ENCODE assay signal across 8 mouse cellular contexts in genomic region chr1:39367045-39367444, GRCm38 (mm10). TPM values are rescaled to one million over a fixed set of nuclear protein-coding genes. Genes with fewer than 3 reads are reported as not detected.
DNase-seq lines count a peak whose midpoint lies in the region; ATAC-seq and TF ChIP-seq lines count a peak whose summit lies in the region.

No protein-coding gene starts in this region.

- H3ac ChIP-seq in myocyte (ENCODE audit: control insufficient read depth, insufficient read length): no peak overlapping the region

- TF ChIP-seq POLR2A in myocyte (IDR thresholded peaks at IDR 0.05; ENCODE audit: insufficient read length, low read depth): no peak

- no peak for TF ChIP-seq CTCF in hindbrain, postnatal 0 days (IDR thresholded peaks at IDR 0.05; ENCODE audit: low read depth)

- H3K36me3 ChIP-seq in kidney, embryonic 16.5 days (ENCODE audit: insufficient read depth, low read length): peaks cover 30% of the 10 kb centered on the region
- peaks cover 26% of the 10 kb centered on the region for H3K36me3 ChIP-seq in embryonic facial prominence, embryonic 12.5 days
- peaks cover 19% of the 10 kb centered on the region for H3K36me3 ChIP-seq in hindbrain, postnatal 0 days (ENCODE audit: insufficient read depth, low read length)
- H3K36me3 ChIP-seq in myocyte (ENCODE audit: control insufficient read depth, insufficient read depth): peaks cover 22% of the 10 kb centered on the region

- peak; percentile 10; the same call in 1 of the 2 replicates for ATAC-seq in kidney, embryonic 16.5 days (ENCODE audit: low FRiP score, low TSS enrichment)
- peak; percentile 16; the same call in 1 of the 2 replicates for ATAC-seq in embryonic facial prominence, embryonic 12.5 days (ENCODE audit: insufficient number of reproducible peaks, insufficient read depth, low FRiP score, low TSS enrichment)
- no peak for ATAC-seq in hindbrain, postnatal 0 days

- no peak for DNase-seq in kidney, postnatal 10 days
- no peak for DNase-seq in hindbrain, postnatal 0 days (ENCODE audit: low spot score)
- no peak for DNase-seq in ovary, postnatal 10 days (ENCODE audit: low spot score)
- no peak for DNase-seq in adrenal gland, adult 2 months
- no peak for DNase-seq in natural killer cell, adult 2 months (ENCODE audit: low spot score in 2 of 2)

- H3K27ac ChIP-seq in kidney, embryonic 16.5 days (ENCODE audit: low read length): 0 out of 2 replicates have a peak overlapping the region, but pooled peaks have one; percentile 20
- H3K27ac ChIP-seq in embryonic facial prominence, embryonic 12.5 days: 0 out of 2 replicates have a peak overlapping the region, but pooled peaks have one; percentile 23
- H3K27ac ChIP-seq in hindbrain, postnatal 0 days: peak overlapping the region; percentile 93

- H3K4me1 ChIP-seq in kidney, embryonic 16.5 days (ENCODE audit: insufficient read depth, low read length): peaks cover 17% of the 10 kb centered on the region
- H3K4me1 ChIP-seq in embryonic facial prominence, embryonic 12.5 days: peaks cover 26% of the 10 kb centered on the region
- H3K4me1 ChIP-seq in hindbrain, postnatal 0 days (ENCODE audit: insufficient read depth, low read length): peaks cover 6% of the 10 kb centered on the region; the same call in 1 of the 2 replicates

- H3K9me3 ChIP-seq in kidney, embryonic 16.5 days (ENCODE audit: low read length): no peaks in the 10 kb centered on the region
- H3K9me3 ChIP-seq in embryonic facial prominence, embryonic 12.5 days: no peaks in the 10 kb centered on the region
- no peaks in the 10 kb centered on the region for H3K9me3 ChIP-seq in hindbrain, postnatal 0 days (ENCODE audit: low read length)

- H3K27me3 ChIP-seq in kidney, embryonic 16.5 days (ENCODE audit: insufficient read depth, low read length): no peaks in the 10 kb centered on the region
- 0 out of 2 replicates have a peak, but pooled peaks cover 2% of the 10 kb centered on the region for H3K27me3 ChIP-seq in embryonic facial prominence, embryonic 12.5 days
- H3K27me3 ChIP-seq in hindbrain, postnatal 0 days (ENCODE audit: insufficient read depth, low read length): no peaks in the 10 kb centered on the region
- H3K27me3 ChIP-seq in myocyte (ENCODE audit: control insufficient read depth, insufficient read depth, insufficient read length): no peaks in the 10 kb centered on the region

- H3K4me3 ChIP-seq in kidney, embryonic 16.5 days (ENCODE audit: low read length): peak overlapping the region; percentile 100
- H3K4me3 ChIP-seq in embryonic facial prominence, embryonic 12.5 days: peak overlapping the region; percentile 95
- peak overlapping the region; percentile 73 for H3K4me3 ChIP-seq in hindbrain, postnatal 0 days (ENCODE audit: low read length)
- H3K4me3 ChIP-seq in myocyte: peak overlapping the region; percentile 72

- H3K9ac ChIP-seq in kidney, embryonic 16.5 days (replicated peaks; ENCODE audit: low read length): peak overlapping the region; percentile 61
- H3K9ac ChIP-seq in embryonic facial prominence, embryonic 12.5 days: peak overlapping the region; percentile 45; the same call in 1 of the 2 replicates
- H3K9ac ChIP-seq in hindbrain, postnatal 0 days (replicated peaks; ENCODE audit: low read length): peak overlapping the region; percentile 60

- H3K79me2 ChIP-seq in myocyte (ENCODE audit: control insufficient read depth, insufficient read depth): peaks cover 28% of the 10 kb centered on the region

- WGBS in kidney, embryonic 16.5 days: 26% methylated on average over 6 of the region's 6 CpGs
- WGBS in embryonic facial prominence, embryonic 12.5 days: 21% methylated on average over 6 of the region's 6 CpGs
- 17% methylated on average over 6 of the region's 6 CpGs for WGBS in hindbrain, postnatal 0 days

- peak overlapping the region; percentile 64 for H3K4me2 ChIP-seq in kidney, embryonic 16.5 days (replicated peaks; ENCODE audit: low read depth, low read length)
- H3K4me2 ChIP-seq in embryonic facial prominence, embryonic 12.5 days (replicated peaks): peak overlapping the region; percentile 60
- H3K4me2 ChIP-seq in hindbrain, postnatal 0 days (ENCODE audit: low read depth, low read length): peak overlapping the region; percentile 76
- peak overlapping the region; percentile 77 for H3K4me2 ChIP-seq in myocyte (ENCODE audit: low read depth)

TF ChIP-seq in myocyte, 11 proteins besides CTCF, POLR2A, EP300 and RAD21:
- TF ChIP-seq CEBPB (IDR thresholded peaks at IDR 0.05; ENCODE audit: insufficient read depth, poor library complexity, severe bottlenecking) (no peak), E2F4 (IDR thresholded peaks at IDR 0.05; ENCODE audit: insufficient read depth) (no peak), USF1 (IDR thresholded peaks at IDR 0.05; ENCODE audit: low read depth) (no peak), MAX (IDR thresholded peaks at IDR 0.05; ENCODE audit: low read depth) (no peak), MYOG (IDR thresholded peaks at IDR 0.05; ENCODE audit: control insufficient read depth in 1 of 3, insufficient read depth in 1 of 3, insufficient read length in 2 of 3, low read depth in 2 of 3) (no peak), MYOD1 (IDR thresholded peaks at IDR 0.05; ENCODE audit: control insufficient read depth in 1 of 3, insufficient read length in 2 of 3, low read depth in 2 of 3) (no peak), POLR2AphosphoS2 (IDR thresholded peaks at IDR 0.05; ENCODE audit: insufficient read length, low read depth) (no peak), TCF3 (IDR thresholded peaks at IDR 0.05; ENCODE audit: insufficient read length, low read depth) (no peak), TCF12 (IDR thresholded peaks at IDR 0.05; ENCODE audit: insufficient read depth, poor library complexity, severe bottlenecking) (no peak)

RNA-seq across cellular contexts. Expression of gene Rpl31, which starts 0.6 kb away (rescaled TPM):
- 464 and 479 TPM in 2 replicates for polyA plus RNA-seq in kidney, embryonic 16.5 days (2015; fragmentation: Nextera tagmentation; extraction: Ambion mirVana)
- 525 and 534 TPM in 2 replicates for polyA plus RNA-seq in embryonic facial prominence, embryonic 12.5 days (2016; fragmentation: Nextera tagmentation; extraction: Ambion mirVana)
- 207 and 299 TPM in 2 replicates for total RNA-seq in hindbrain, postnatal 0 days (2014; rRNA removed)
- polyA plus RNA-seq in hindbrain, postnatal 0 days (2015; fragmentation: Nextera tagmentation; extraction: Ambion mirVana): 353 and 367 TPM in 2 replicates
- polyA plus RNA-seq in myocyte (2012; fragmentation: generic; extraction: Trizol): 1,627 TPM
- 100 to 1,000 TPM; 683 to 874 TPM for total RNA-seq in adrenal gland, adult 2 months (2021)
- 28.1 and 29.9 TPM in 2 replicates for polyA plus RNA-seq in adrenal gland, adult 2 months (2012; rRNA removed)

Comparison
In these comparisons a context has a peak if more than half of its experiments do, and no peak if none do; other contexts are left out.
1. H3K27ac ChIP-seq: peak in every context shown above with its lines; median percentile 93 in hindbrain, postnatal 0 days; 23 in embryonic facial prominence, embryonic 12.5 days; 20 in kidney, embryonic 16.5 days.
2. RNA of gene Rpl31, which starts 0.6 kb away (polyA plus RNA-seq): 1,627 TPM in myocyte (single experiment), 525 to 534 TPM in embryonic facial prominence, embryonic 12.5 days, 464 to 479 TPM in kidney, embryonic 16.5 days and 353 to 367 TPM in hindbrain, postnatal 0 days; 28.1 to 29.9 TPM in adrenal gland, adult 2 months; every median in the first group is over 10 times any median in the second.
3. Peak in every context shown above with its lines, with median percentiles within 50 percentile points of each other: H3K4me2 ChIP-seq, H3K4me3 ChIP-seq and H3K9ac ChIP-seq.